Mouse (Mus musculus): ENCODE results near the gene D230025D16Rik.

DNA sequence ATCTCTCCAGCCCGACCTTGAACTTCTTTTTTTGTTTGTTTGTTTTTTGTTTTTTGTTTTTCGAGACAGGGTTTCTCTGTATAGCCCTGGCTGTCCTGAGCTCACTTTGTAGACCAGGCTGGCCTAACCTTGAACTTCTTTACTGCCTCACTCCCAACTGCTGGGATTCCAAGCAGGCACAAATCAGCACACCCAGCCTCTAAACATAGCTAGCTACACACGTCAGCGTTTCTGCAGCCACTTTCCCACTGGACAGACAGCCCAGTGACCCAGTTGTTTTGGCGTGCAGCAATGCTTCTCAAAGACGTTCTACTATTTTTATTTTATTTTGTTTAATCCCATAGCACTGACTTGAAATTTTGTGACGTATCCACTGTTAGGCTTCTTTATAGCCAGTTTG is 1.1 kb upstream of the D230025D16Rik start:
- TF ChIP-seq CTCF (conservative IDR thresholded peaks at IDR 0.05; ENCODE audit: low read length) (no peak), NANOG (IDR thresholded peaks at IDR 0.05; ENCODE audit: borderline replicate concordance, low read length) (no peak), POU5F1 (IDR thresholded peaks at IDR 0.05; ENCODE audit: borderline replicate concordance, low read length) (no peak)

All from E14TG2a.4 (cell line).